Mouse (Mus musculus): ENCODE measurements at regions not wholly inside any gene's neighbourhood (a gene's known extent, or its start where the extent isn't known, plus 50 kb on each side); places are given as distances from the start of the nearest gene placed in this dataset.

GRCm38 (mm10) chr7:138451321-138451720 lies 53.8 kb upstream of the Tcerg1l start:
- TF ChIP-seq POLR2A (IDR thresholded peaks at IDR 0.05; ENCODE audit: low read depth, low read length) (no peak), CTCF (IDR thresholded peaks at IDR 0.05; ENCODE audit: extremely low read depth, insufficient read length, insufficient replicate concordance, low read depth, low read length) (no peak)

All from small intestine, adult 2 months (tissue).